Mouse (Mus musculus) embryonic facial prominence, embryonic 14.5 days (tissue): Measurements from ENCODE around the gene Aqp9. TPM values are rescaled to one million over a fixed set of nuclear protein-coding genes. Genes with fewer than 3 reads are reported as not detected.
"Not testable (repeated sequence)": the region's sequence is repeated elsewhere in the genome, so short reads cannot be mapped to it uniquely, and the experiment has no call there.

Experiments used
- ATAC-seq: fragments of 200-750 bp; cut with Nextera tagmentation; 2 replicates; pipeline ENCODE4 v1.8.0; 2017; ENCODE audit warnings: low read depth, moderate number of reproducible peaks, moderate TSS enrichment
- DNase-seq: peaks from one replicate; pipeline ENCODE4 v3.0.0-alpha.2; 2015; ENCODE audit warnings: low spot score
- H3K27ac ChIP-seq: fragments of 300-500 bp; sonication (generic); replicated peaks from 2 replicates; pipeline ENCODE4 v1.5.1; 2014; ENCODE audit warnings: low read depth, mild to moderate bottlenecking, low read length, moderate library complexity
- H3K27me3 ChIP-seq: fragments of 300-500 bp; sonication (generic); replicated peaks from 2 replicates; pipeline ENCODE4 v1.6.1; 2014; ENCODE audit warnings: low read length; ENCODE audit not compliant: control insufficient read depth, insufficient read depth
- H3K36me3 ChIP-seq: fragments of 300-500 bp; sonication (generic); 2 replicates; pipeline ENCODE4 v1.6.1; 2014; ENCODE audit warnings: low read length, mixed read lengths; ENCODE audit not compliant: control insufficient read depth, insufficient read depth
- H3K4me1 ChIP-seq: fragments of 300-500 bp; sonication (generic); 2 replicates; pipeline ENCODE4 v1.6.1; 2014; ENCODE audit warnings: antibody characterized with exemption, low read length; ENCODE audit not compliant: control insufficient read depth, insufficient read depth
- H3K4me2 ChIP-seq: fragments of 300-500 bp; sonication (generic); 2 replicates; pipeline ENCODE4 v1.6.1; 2014; ENCODE audit warnings: low read depth, mild to moderate bottlenecking, low read length, moderate library complexity, mixed read lengths
- H3K4me3 ChIP-seq: fragments of 300-500 bp; sonication (generic); 2 replicates; pipeline ENCODE4 v1.5.1; 2014; ENCODE audit warnings: low read depth, mild to moderate bottlenecking, low read length
- H3K9ac ChIP-seq: fragments of 300-500 bp; sonication (generic); 2 replicates; pipeline ENCODE4 v1.6.1; 2014; ENCODE audit warnings: low read depth, mild to moderate bottlenecking, low read length, moderate library complexity, mixed read lengths
- H3K9me3 ChIP-seq: fragments of 300-500 bp; sonication (generic); 2 replicates; pipeline ENCODE4 v1.6.1; 2016; ENCODE audit warnings: low read length; ENCODE audit not compliant: control insufficient read depth
- WGBS: fragments of 180-500 bp; shearing (Covaris S2); extraction: QIAGEN DNeasy Blood & Tissue Kit; methylation state at CpG from one replicate; pipeline ENCODE4 v1.1.7; 2014; 5-methylcytosine and 5-hydroxymethylcytosine counted together
- polyA plus RNA-seq: library from polyadenylated mRNA; unstranded; fragments of >200 nt; fragmentation: Nextera tagmentation; extraction: Ambion mirVana; gene quantifications from 2 replicates; pipeline ENCODE4 v1.2.1, GENCODE M21; 2014

The Aqp9 gene
- polyA plus RNA-seq, 1 experiment from 2014 or later: 0.68 TPM

- no peak overlapping the region for H3K9ac ChIP-seq
- H3K36me3 ChIP-seq: no peaks in the 10 kb centered on the region
- no peaks in the 10 kb centered on the region for H3K4me1 ChIP-seq
- no peak for DNase-seq
- no peak overlapping the region for H3K27ac ChIP-seq
- WGBS: 79% methylated on average over 2 of the region's 2 CpGs
- no peaks in the 10 kb centered on the region for H3K9me3 ChIP-seq
- H3K4me3 ChIP-seq: no peak overlapping the region
- H3K27me3 ChIP-seq: no peaks in the 10 kb centered on the region
- no peak for ATAC-seq
- H3K4me2 ChIP-seq: no peak overlapping the region
These were observed 29.5 kb downstream of the Aqp9 start for GRCm38 (mm10) chr9:71138936-71139335.

- no peak overlapping the region for H3K27ac ChIP-seq
- H3K4me3 ChIP-seq: no peak overlapping the region
- H3K36me3 ChIP-seq: no peaks in the 10 kb centered on the region
- no peak overlapping the region for H3K9ac ChIP-seq
- ATAC-seq (no peak), DNase-seq (no peak)
- no peaks in the 10 kb centered on the region for H3K4me1 ChIP-seq
- no peak overlapping the region for H3K4me2 ChIP-seq
- no peaks in the 10 kb centered on the region for H3K27me3 ChIP-seq
- H3K9me3 ChIP-seq: no peaks in the 10 kb centered on the region
- 76% methylated on average over 6 of the region's 6 CpGs for WGBS
These were observed 31.1 kb downstream of the Aqp9 start for GRCm38 (mm10) chr9:71137267-71137945.

GRCm38 (mm10) chr9:71135073-71135472 is 33.4 kb downstream of the Aqp9 start:
- Histone ChIP-seq H3K9ac (no peak overlapping the region), H3K36me3 (no peaks in the 10 kb centered on the region), H3K4me3 (no peak overlapping the region), H3K27ac (no peak overlapping the region), H3K9me3 (no peaks in the 10 kb centered on the region), H3K27me3 (no peaks in the 10 kb centered on the region), H3K4me2 (no peak overlapping the region), H3K4me1 (no peaks in the 10 kb centered on the region)
- no peak for ATAC-seq
- 65% methylated on average over 5 of the region's 5 CpGs for whole genome bisulfite sequencing
- DNase-seq: no peak

GRCm38 (mm10) chr9:71133190-71133589 is 35.3 kb downstream of the Aqp9 start:
- Histone ChIP-seq H3K27me3 (no peaks in the 10 kb centered on the region), H3K4me2 (no peak overlapping the region), H3K27ac (no peak overlapping the region), H3K36me3 (no peaks in the 10 kb centered on the region), H3K9me3 (no peaks in the 10 kb centered on the region), H3K4me3 (no peak overlapping the region), H3K4me1 (no peaks in the 10 kb centered on the region), H3K9ac (no peak overlapping the region)
- no peak for ATAC-seq
- 77% methylated on average over 5 of the region's 5 CpGs for WGBS
- DNase-seq: no peak

- Histone ChIP-seq H3K36me3 (no peaks in the 10 kb centered on the region), H3K9ac (no peak overlapping the region), H3K4me2 (no peak overlapping the region), H3K27me3 (no peaks in the 10 kb centered on the region), H3K9me3 (no peaks in the 10 kb centered on the region), H3K4me1 (no peaks in the 10 kb centered on the region), H3K4me3 (no peak overlapping the region), H3K27ac (no peak overlapping the region)
- ATAC-seq (no peak), DNase-seq (no peak)
- WGBS: 77% methylated on average over 5 of the region's 5 CpGs
These were observed 36.7 kb downstream of the Aqp9 start for GRCm38 (mm10) chr9:71131822-71132221.

GRCm38 (mm10) chr9:71128911-71129310 is 39.6 kb downstream of the Aqp9 start:
- DNase-seq: peak; percentile 73
- no peak overlapping the region for H3K4me2 ChIP-seq
- no peak overlapping the region for H3K9ac ChIP-seq
- H3K4me3 ChIP-seq: no peak overlapping the region
- no peak overlapping the region for H3K27ac ChIP-seq
- ATAC-seq: no peak
- no peaks in the 10 kb centered on the region for H3K36me3 ChIP-seq
- H3K4me1 ChIP-seq: no peaks in the 10 kb centered on the region
- no peaks in the 10 kb centered on the region for H3K9me3 ChIP-seq
- H3K27me3 ChIP-seq: no peaks in the 10 kb centered on the region
- WGBS: 56% methylated on average over 5 of the region's 5 CpGs

GRCm38 (mm10) chr9:71126205-71126604 is 42.3 kb downstream of the Aqp9 start:
- DNase-seq: peak; percentile 16
- no peaks in the 10 kb centered on the region for H3K27me3 ChIP-seq
- H3K4me2 ChIP-seq: no peak overlapping the region
- H3K9me3 ChIP-seq: no peaks in the 10 kb centered on the region
- H3K9ac ChIP-seq: no peak overlapping the region
- H3K4me3 ChIP-seq: no peak overlapping the region
- H3K36me3 ChIP-seq: no peaks in the 10 kb centered on the region
- no peaks in the 10 kb centered on the region for H3K4me1 ChIP-seq
- no peak overlapping the region for H3K27ac ChIP-seq
- ATAC-seq: no peak
- 23% methylated on average over 2 of the region's 2 CpGs for whole genome bisulfite sequencing

GRCm38 (mm10) chr9:71123095-71123494 is 45.4 kb downstream of the Aqp9 start:
- H3K36me3 ChIP-seq, H3K9ac ChIP-seq, ATAC-seq, H3K27me3 ChIP-seq, DNase-seq, H3K4me2 ChIP-seq, H3K9me3 ChIP-seq, H3K4me3 ChIP-seq, H3K27ac ChIP-seq, H3K4me1 ChIP-seq: not testable (repeated sequence)
- 88% methylated on average over 7 of the region's 8 CpGs for WGBS

GRCm38 (mm10) chr9:71120924-71121323 is 47.6 kb downstream of the Aqp9 start:
- no peak overlapping the region for H3K4me2 ChIP-seq
- ATAC-seq (no peak), DNase-seq (no peak)
- WGBS: 74% methylated on average over 9 of the region's 9 CpGs
- no peaks in the 10 kb centered on the region for H3K9me3 ChIP-seq
- no peak overlapping the region for H3K4me3 ChIP-seq
- H3K36me3 ChIP-seq: no peaks in the 10 kb centered on the region
- no peak overlapping the region for H3K27ac ChIP-seq
- no peak overlapping the region for H3K9ac ChIP-seq
- no peaks in the 10 kb centered on the region for H3K27me3 ChIP-seq
- no peaks in the 10 kb centered on the region for H3K4me1 ChIP-seq
